Mouse (Mus musculus): Measurements from ENCODE around the gene Gm48551.

DNA sequence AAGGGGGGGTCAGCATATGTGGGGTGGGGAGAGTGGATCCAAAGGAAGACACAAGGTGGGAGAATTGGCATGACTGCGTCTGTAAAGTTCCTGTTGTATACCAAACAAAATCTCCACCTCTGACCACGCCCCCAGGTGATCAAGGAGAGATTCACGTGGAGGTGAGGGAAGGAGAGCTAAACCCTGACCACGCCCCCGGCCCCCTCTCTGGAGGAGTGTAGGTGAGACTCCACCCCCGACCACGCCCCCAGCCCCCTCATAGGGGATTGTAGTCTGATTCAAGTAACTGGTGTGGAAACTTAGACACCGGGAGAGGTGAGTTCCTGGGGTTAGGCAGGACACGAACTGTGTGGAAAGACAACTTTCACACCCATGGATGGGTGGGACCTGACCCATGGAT, 19.8 kb downstream of the Gm48551 start:
- TF ChIP-seq CTCF (IDR thresholded peaks at IDR 0.05; ENCODE audit: low read depth, low read length) (no peak), POLR2A (IDR thresholded peaks at IDR 0.05; ENCODE audit: borderline replicate concordance, low read depth, low read length) (no peak)

Measured in bone marrow macrophage, adult 2 months (primary cell).